Mouse (Mus musculus): ENCODE measurements around the gene Rap2c. TPM values are rescaled to one million over a fixed set of nuclear protein-coding genes. Genes with fewer than 3 reads are reported as not detected.

The Rap2c gene
- polyA plus RNA-seq, 1 experiment from 2014 or later = 19.4 TPM

Other genes with a start within 250 kb of the Rap2c start
- 0.89 and 1.1 TPM in 2 replicates for gene Stk26, start 177.0 kb downstream of the Rap2c start, polyA plus RNA-seq (2014; fragmentation: Nextera tagmentation; extraction: Ambion mirVana)
- 0.10 and 0.26 TPM in 2 replicates for gene Frmd7, start 75.3 kb downstream of the Rap2c start, polyA plus RNA-seq (2014; fragmentation: Nextera tagmentation; extraction: Ambion mirVana)
- gene Mbnl3, start 188.5 kb upstream of the Rap2c start, polyA plus RNA-seq (2014; fragmentation: Nextera tagmentation; extraction: Ambion mirVana) = 2.5 and 3.9 TPM in 2 replicates

Measured in forebrain, embryonic 14.5 days (tissue).